Mouse (Mus musculus): ENCODE results near the gene Blmh.

DNA sequence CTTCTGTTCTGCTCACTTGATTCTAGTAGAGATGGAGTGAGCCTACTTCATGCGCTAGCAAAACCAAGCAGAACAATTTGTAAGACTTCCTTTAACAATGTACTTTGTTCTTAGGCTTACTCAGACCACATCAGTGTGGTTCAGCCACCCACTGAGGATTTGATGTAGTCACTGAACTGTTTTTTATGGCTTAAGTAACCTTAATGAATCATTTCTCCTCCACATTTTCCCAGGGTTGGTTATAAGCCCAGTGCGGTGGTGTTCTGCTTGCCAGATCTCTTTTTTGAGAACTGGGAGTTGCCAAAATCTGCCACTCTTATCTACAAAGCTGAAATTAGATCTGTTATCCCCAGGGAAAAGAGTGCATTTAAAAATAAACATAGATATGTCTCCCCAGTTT lies 28.9 kb downstream of the Blmh start:
- TF ChIP-seq CTCF (IDR thresholded peaks at IDR 0.05; ENCODE audit: low read depth) (no peak), EP300 (IDR thresholded peaks at IDR 0.05; ENCODE audit: low read depth) (no peak)

All from liver, embryonic 14.5 days (tissue).